Mouse (Mus musculus) large intestine, adult 2 months (tissue): Measurements from ENCODE around the gene Zfp773. TPM values are rescaled to one million over a fixed set of nuclear protein-coding genes. Genes with fewer than 3 reads are reported as not detected.
A peak's percentile ranks its signal among the peaks of the same experiment; 100 is the strongest.
"Not testable (repeated sequence)": the region's sequence is repeated elsewhere in the genome, so short reads cannot be mapped to it uniquely, and the experiment has no call there.

Source experiments
- DNase-seq: peaks from one replicate; pipeline ENCODE4 v3.0.0-alpha.2; 2012; ENCODE audit warnings: low read depth, low spot score
- WGBS: fragments of 180-500 bp; shearing (Covaris S2); methylation state at CpG from one replicate; pipeline ENCODE4 v1.1.7; 2018; 5-methylcytosine and 5-hydroxymethylcytosine counted together
- polyA plus RNA-seq: library from polyadenylated mRNA; depleted of rRNA; stranded (reverse); fragments of >200 nt; gene quantifications from 2 replicates; pipeline ENCODE4 v1.2.3, GENCODE M21; 2012; rRNA removed

Gene Zfp773
- 0.30 and 0.55 TPM in 2 replicates for polyA plus RNA-seq

DNA sequence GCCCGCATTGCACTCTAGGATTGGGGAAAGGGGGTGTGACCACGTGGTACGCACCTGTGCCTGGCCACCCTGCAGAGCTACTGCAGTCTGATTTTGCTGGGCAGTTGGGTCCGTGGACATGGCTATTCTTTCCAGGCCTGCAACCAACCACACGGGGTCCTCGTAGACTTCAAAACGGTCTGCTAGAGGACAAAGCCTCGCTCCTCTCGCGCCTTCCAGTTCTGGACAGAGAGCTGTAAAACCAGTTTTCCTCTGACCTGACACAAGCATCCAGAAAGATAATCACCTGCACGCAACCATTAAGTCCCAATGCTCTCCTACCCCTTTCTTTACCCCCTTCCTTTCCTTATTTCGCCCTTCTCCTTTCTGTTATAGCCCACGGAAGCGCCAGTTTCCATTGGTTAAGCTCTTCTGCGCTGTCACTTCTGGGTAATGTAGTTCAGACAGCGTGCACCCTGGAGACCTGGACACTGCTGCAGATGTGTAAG lies at the start of gene Zfp773:
TSS of gene Zfp773 (minus strand) at position 377 of the 488 bp plus-strand sequence.
- DNase-seq = peak; percentile 48
- WGBS = 2% methylated on average over 16 of the region's 16 CpGs

DNA sequence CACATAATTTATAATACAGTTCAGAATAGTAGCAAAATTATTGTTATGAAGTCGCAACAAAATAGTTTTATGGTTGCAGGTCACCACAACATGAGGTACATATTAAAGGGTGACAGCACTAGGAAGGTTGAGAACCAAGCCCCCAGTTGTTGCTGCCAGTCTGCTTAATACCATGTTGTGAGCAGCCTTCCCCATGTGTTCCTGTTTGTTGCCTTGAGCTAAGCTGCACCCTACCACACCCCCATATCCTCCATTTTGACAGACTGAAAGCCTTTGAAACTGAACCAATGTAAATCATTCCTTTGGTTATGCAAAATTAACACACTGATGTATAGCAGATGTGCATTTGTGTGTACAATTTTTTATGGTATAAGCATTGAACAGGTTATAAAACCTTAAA lies 49.3 kb upstream of the Zfp773 start:
- DNase-seq = no peak
- 92% methylated on average over 1 of the region's 1 CpGs for WGBS

DNA sequence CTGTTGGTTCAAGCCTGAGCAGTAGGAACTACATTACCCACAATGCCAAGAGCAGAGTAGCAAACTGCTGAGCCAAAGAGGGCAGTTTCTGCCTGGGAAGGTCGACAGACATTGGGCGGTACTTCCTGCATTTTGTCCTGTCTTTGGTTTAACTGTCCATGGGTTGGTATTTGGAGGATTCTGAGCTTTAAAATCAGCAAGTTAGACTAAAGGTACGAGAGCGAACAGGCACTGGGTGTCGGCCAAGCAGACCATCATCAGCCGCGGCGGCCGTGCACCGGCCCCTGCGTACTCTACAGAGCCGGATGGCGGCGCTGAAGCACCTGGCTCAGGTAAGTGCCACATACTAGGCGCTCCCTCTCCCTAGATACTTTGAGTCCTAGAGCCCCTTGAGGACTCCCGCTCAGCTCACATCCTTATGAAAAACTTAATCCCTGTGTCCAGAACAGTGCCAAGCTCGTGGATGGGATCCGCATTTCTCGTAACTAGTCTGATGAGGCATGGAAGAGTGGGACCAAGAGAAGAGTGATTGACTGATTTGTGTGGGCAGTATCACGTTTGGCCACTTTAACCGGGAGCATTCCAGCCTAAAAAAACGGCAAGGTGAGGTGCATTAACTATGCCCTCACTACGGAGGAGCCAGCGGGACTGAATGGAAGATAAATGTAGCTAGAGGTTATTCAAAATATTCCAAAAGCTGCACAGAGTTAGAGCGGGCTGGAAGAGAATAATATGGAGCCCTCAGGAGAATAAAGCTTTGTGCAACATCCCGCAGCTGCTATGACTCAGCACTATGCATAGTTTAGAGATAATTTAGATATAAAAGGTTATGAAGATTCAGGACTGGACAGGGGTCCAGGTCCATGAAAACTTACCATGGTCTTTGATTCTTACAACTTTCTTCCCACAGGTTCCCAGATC lies 34.9 kb upstream of the Zfp773 start, which contains the start of gene Zfp418:
TSS of gene Zfp418 (plus strand) at position 104 of the 921 bp plus-strand sequence.
- under 1% methylated on average over 26 of the region's 26 CpGs for WGBS
- peak; percentile 54 for DNase-seq

DNA sequence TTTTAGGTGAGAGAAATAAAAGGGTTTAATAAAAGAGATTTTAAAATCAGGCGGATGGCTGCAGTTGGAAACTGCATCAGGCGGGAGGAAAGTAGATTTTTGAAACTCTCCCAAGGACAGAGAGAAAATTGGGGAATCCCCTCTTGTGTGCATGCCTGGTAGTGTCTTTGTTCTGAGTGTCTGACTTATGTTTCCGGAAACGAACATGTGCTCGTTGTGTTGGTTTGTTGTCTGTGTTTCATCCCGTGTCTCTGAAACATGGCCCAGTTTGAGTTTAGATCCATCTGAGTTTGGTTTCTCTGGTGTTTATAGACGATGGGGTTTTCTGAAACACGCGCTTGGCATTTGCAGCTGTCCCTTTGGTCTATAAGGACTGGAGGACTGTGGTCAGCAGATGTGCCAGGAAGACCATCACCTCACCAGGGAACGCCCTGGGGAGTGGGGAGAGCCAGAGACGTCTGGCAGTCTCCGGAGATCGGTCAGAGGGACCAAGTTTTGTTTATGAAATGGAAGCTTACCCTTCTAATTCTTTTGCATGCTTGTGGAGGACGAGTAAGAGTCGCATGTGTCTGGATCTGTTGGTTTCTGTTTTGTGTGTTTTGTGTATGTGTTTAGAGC lies 9.5 kb upstream of the Zfp773 start:
- 84% methylated on average over 15 of the region's 15 CpGs for WGBS

GRCm38 (mm10) chr7:7144215-7144614 lies 7.7 kb upstream of the Zfp773 start:
- no peak for DNase-seq

More for the DNA sequence above, 9.5 kb upstream of the Zfp773 start:
- DNase-seq = no peak

DNA sequence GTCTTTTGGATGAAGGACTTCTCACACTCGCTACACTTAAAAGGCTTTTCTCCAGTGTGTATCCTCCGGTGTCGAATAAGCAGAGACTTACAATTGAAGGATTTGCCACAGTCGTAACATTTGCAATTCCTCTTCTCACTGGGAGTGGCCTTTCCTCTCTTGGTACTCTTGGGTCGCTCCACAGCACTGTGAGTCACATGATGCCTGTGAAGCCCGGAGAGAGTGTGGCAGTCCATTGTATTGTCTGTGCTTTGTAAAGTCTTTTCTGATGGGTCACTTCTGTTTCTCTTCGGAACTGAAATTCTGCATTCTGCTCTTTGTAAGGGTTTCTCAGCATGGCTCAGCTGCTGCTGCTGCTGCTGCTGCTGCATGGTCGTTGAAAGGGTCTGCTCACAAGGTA lies 3.8 kb downstream of the Zfp773 start:
- no peak for DNase-seq
- WGBS = 84% methylated on average over 8 of the region's 8 CpGs

More at GRCm38 (mm10) chr7:7144215-7144614, 7.7 kb upstream of the Zfp773 start:
- WGBS = 85% methylated on average over 1 of the region's 1 CpGs

DNA sequence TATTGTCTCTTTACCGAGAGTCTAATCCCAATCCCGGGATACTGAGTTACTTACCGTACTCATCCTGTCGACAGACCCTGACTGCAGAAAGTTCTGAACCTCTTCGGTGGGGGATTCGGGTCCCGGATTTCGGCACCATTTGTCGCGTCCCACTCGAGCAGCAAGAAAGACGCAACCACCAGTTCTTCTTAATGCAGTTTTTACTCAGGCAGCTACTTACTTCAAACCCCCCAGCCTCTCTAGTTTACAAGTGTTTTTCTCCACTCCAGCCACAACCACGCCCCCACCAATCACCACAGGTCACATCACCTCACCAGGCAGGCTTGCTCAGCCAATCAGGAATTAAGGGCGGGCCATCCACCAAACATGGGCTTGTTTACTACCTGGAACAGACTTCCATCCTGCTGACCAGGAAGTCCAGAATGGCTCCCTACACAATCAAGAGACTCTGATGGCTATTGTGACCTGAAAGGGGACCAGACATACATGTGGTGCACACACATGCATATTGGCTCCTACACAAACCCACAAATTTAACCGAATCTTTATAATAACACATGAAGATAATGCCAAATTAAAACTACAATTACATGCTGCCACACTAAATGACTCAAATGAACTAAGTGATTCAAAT lies 5.9 kb downstream of the Zfp773 start:
- DNase-seq = not testable (repeated sequence)
- WGBS = 95% methylated on average over 15 of the region's 15 CpGs

DNA sequence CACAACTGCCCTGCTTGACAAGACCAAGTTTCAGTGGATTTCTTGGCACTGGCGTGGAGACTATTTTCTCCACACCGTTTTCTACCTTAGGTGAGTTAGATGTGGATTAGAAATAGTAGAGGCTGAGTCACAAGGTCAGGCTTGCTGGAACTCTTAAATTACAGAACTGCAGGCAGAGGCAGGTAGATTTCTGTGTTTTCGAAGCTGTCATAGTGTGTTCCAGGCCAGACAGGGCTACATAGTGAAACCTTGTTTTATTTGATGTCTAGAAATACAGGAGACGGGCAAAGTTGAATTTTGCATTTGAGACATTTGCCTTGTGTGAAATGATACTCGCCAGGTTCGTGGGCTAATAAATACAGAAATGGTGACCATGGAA lies 15.0 kb downstream of the Zfp773 start:
- DNase-seq = no peak
- 44% methylated on average over 6 of the region's 6 CpGs for WGBS

- WGBS = under 1% methylated on average over 30 of the region's 30 CpGs
Observed at GRCm38 (mm10) chr7:7120921-7121601, 15.5 kb downstream of the Zfp773 start, which contains the start of gene Zfp954. Zfp954 (minus strand) TSS chr7:7121488.

DNA sequence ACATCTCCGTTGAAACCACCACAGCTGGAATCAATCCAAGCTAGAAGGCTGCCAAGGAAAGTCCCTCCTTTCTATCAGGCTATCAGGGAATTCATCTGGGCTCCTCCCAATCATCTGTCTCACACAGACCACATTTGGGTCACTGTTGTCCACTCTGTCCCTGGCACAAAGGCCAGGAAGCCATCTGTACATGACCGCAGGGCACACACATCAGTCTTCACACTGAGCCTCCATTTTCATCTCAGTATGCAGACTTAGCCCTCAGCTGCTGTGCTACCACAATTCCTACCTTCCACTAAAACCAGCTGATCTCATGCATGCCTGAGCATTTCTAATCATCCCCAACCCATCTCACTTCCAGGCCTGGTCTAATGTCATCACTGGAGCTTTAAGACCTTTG lies 18.1 kb downstream of the Zfp773 start:
- no peak for DNase-seq
- 73% methylated on average over 2 of the region's 2 CpGs for whole genome bisulfite sequencing

More at GRCm38 (mm10) chr7:7120921-7121601, 15.5 kb downstream of the Zfp773 start, which contains the start of gene Zfp954:
- DNase-seq = peak; percentile 85

- WGBS = 92% methylated on average over 7 of the region's 7 CpGs
- DNase-seq = no peak
Observed at GRCm38 (mm10) chr7:7108501-7108900, 28.1 kb downstream of the Zfp773 start.

Other genes with a start within 250 kb of the Zfp773 start
- gene Aurkc, start 141.5 kb downstream of the Zfp773 start, polyA plus RNA-seq = not detected in 2 replicates
- gene Zfp954, start 15.3 kb downstream of the Zfp773 start, polyA plus RNA-seq = 11.9 and 14.2 TPM in 2 replicates
- gene Zfp418, start 34.6 kb upstream of the Zfp773 start, polyA plus RNA-seq = 0.57 and 0.78 TPM in 2 replicates
- gene Zfp772, start 73.2 kb upstream of the Zfp773 start, polyA plus RNA-seq = 0.94 and 1.1 TPM in 2 replicates
- 0.04 TPM in 1 of 2 replicates, not detected in the other for gene Vmn2r29, start 110.6 kb upstream of the Zfp773 start, polyA plus RNA-seq
- 0.16 and 0.18 TPM in 2 replicates for gene Gm45844, start 141.5 kb upstream of the Zfp773 start, polyA plus RNA-seq
- 15.9 and 22.1 TPM in 2 replicates for gene Clcn4, start 164.1 kb upstream of the Zfp773 start, polyA plus RNA-seq
- not detected in 2 replicates for gene Vmn2r30, start 200.9 kb upstream of the Zfp773 start, polyA plus RNA-seq
- gene Gm45783, start 237.8 kb upstream of the Zfp773 start, polyA plus RNA-seq = not detected in 2 replicates